Mouse (Mus musculus) cortical plate, adult 2 months (tissue): ENCODE results near the gene Gm36028. TPM values are rescaled to one million over a fixed set of nuclear protein-coding genes. Genes with fewer than 3 reads are reported as not detected.

Experiments
- H3K27ac ChIP-seq: fragments of 200-500 bp; 2 replicates; pipeline ENCODE4 v1.5.1; 2012; ENCODE audit warnings: low read length, control low read depth, inconsistent platforms; ENCODE audit not compliant: insufficient read depth
- H3K4me1 ChIP-seq: fragments of 200-500 bp; 2 replicates; pipeline ENCODE4 v1.6.1; 2011; ENCODE audit warnings: low read length; ENCODE audit not compliant: control insufficient read depth, insufficient read depth
- H3K4me3 ChIP-seq: fragments of 200-500 bp; 2 replicates; pipeline ENCODE4 v1.5.1; 2011; ENCODE audit warnings: mild to moderate bottlenecking, low read length, control low read depth; ENCODE audit not compliant: insufficient read depth
- CTCF ChIP-seq: fragments of 200-500 bp; IDR thresholded peaks from 2 replicates; pipeline ENCODE4 v1.5.1; 2011; ENCODE audit warnings: mild to moderate bottlenecking, control low read depth, low read length; ENCODE audit not compliant: insufficient read depth; ENCODE audit errors: extremely low read depth
- POLR2A ChIP-seq: fragments of 200-500 bp; IDR thresholded peaks from 2 replicates; pipeline ENCODE4 v1.6.1; 2011; ENCODE audit warnings: mild to moderate bottlenecking, low read length, control low read depth; ENCODE audit not compliant: insufficient read depth; ENCODE audit errors: extremely low read depth
- polyA plus RNA-seq: library from polyadenylated mRNA; depleted of rRNA; stranded (reverse); fragments of >200 nt; gene quantifications from 2 replicates; pipeline ENCODE4 v1.2.3, GENCODE M21; 2012; rRNA removed

Gm36028 gene
- polyA plus RNA-seq, 1 experiment, result 0.54 TPM

DNA sequence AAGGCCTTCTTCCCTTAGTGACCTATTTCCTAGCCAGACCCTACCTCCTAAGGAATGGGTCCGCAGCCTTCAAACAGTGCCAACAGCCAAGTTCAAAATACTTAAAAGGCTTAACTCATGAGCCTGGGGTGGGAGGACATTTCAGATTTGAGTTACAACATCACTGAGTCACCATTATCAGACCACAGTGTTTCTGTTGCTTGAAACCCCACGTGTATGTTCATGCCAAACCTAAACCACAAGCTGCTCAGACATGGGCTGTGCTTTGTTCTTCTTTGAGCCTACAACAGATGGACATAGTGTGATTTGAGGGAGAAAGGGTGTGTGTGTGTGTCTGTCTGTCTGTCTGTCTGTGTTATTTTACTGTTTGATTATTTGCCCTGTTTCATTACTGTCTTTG is 59.8 kb downstream of the Gm36028 start:
- TF ChIP-seq CTCF (no peak), POLR2A (no peak)
- Histone ChIP-seq H3K27ac (no peak overlapping the region), H3K4me3 (no peak overlapping the region), H3K4me1 (peaks cover 3% of the 10 kb centered on the region)

Other genes starting within 250 kb of the Gm36028 start
- 79.6 and 87.3 TPM in 2 replicates for gene Ndufb4, start 206.7 kb downstream of the Gm36028 start, polyA plus RNA-seq
- gene Fstl1, start 84.3 kb downstream of the Gm36028 start, polyA plus RNA-seq, result 19.7 and 21.0 TPM in 2 replicates
- 37.7 and 40.7 TPM in 2 replicates for gene Lrrc58, start 7.2 kb upstream of the Gm36028 start, polyA plus RNA-seq
- gene Gpr156, start 55.4 kb upstream of the Gm36028 start, polyA plus RNA-seq, result 0.75 and 0.81 TPM in 2 replicates
- 45.1 and 47.2 TPM in 2 replicates for gene Gsk3b, start 227.9 kb upstream of the Gm36028 start, polyA plus RNA-seq